Mouse (Mus musculus) common myeloid progenitor, adult 5-6 weeks (primary cell): ENCODE measurements around the gene Trp53bp1. TPM values are rescaled to one million over a fixed set of nuclear protein-coding genes. Genes with fewer than 3 reads are reported as not detected.

Experiments used
- ATAC-seq: replicated peaks from 2 replicates; pipeline ENCODE4 v1.8.0; 2016; ENCODE audit warnings: low read depth, mild to moderate bottlenecking, moderate TSS enrichment, inconsistent platforms; ENCODE audit not compliant: poor library complexity, severe bottlenecking
- total RNA-seq: library from RNA; stranded (forward); fragments of 200-1000, 187-1606 nt; gene quantifications from 2 replicates; pipeline ENCODE4 v1.2.3, GENCODE M21; 2017

Trp53bp1 gene
- total RNA-seq, 1 experiment from 2014 or later: 43.2 TPM

GRCm38 (mm10) chr2:121153100-121153499 is 118.1 kb downstream of the Trp53bp1 start:
- no peak for ATAC-seq

- no peak for ATAC-seq
Measured at GRCm38 (mm10) chr2:121149679-121150078, 121.5 kb downstream of the Trp53bp1 start.

Other genes starting within 250 kb of the Trp53bp1 start
- gene Epb42, start 234.3 kb downstream of the Trp53bp1 start, total RNA-seq: 7.8 and 10.2 TPM in 2 replicates
- gene Tgm5, start 185.6 kb downstream of the Trp53bp1 start, total RNA-seq: not detected in 2 replicates
- not detected in 2 replicates for gene Tgm7, start 161.6 kb downstream of the Trp53bp1 start, total RNA-seq
- 8.1 and 14.7 TPM in 2 replicates for gene Adal, start 131.0 kb downstream of the Trp53bp1 start, total RNA-seq
- gene Lcmt2, start 130.8 kb downstream of the Trp53bp1 start, total RNA-seq: 8.9 and 11.9 TPM in 2 replicates
- 30.3 and 32.1 TPM in 2 replicates for gene Tubgcp4, start 100.8 kb downstream of the Trp53bp1 start, total RNA-seq
- 18.0 and 20.1 TPM in 2 replicates for gene Zscan29, start 100.3 kb downstream of the Trp53bp1 start, total RNA-seq
- gene Map1a, start 18.2 kb upstream of the Trp53bp1 start, total RNA-seq: under 0.01 TPM in 1 of 2 replicates, not detected in the other
- 12.2 and 22.1 TPM in 2 replicates for gene Ppip5k1, start 84.0 kb upstream of the Trp53bp1 start, total RNA-seq
- not detected in 2 replicates for gene Ckmt1, start 86.3 kb upstream of the Trp53bp1 start, total RNA-seq
- gene Strc, start 115.8 kb upstream of the Trp53bp1 start, total RNA-seq: not detected in 2 replicates
- 272 and 336 TPM in 2 replicates for gene Pdia3, start 142.4 kb upstream of the Trp53bp1 start, total RNA-seq
- 3.2 TPM in 1 of 2 replicates, not detected in the other for gene Catsper2, start 142.4 kb upstream of the Trp53bp1 start, total RNA-seq
- gene Ell3, start 172.9 kb upstream of the Trp53bp1 start, total RNA-seq: not detected in 2 replicates
- gene Serf2, start 177.8 kb upstream of the Trp53bp1 start, total RNA-seq: 300 and 324 TPM in 2 replicates
- 76.4 and 129 TPM in 2 replicates for gene Hypk, start 181.9 kb upstream of the Trp53bp1 start, total RNA-seq
- 1.4 and 1.8 TPM in 2 replicates for gene Serinc4, start 185.4 kb upstream of the Trp53bp1 start, total RNA-seq
- gene Mfap1b, start 202.7 kb upstream of the Trp53bp1 start, total RNA-seq: 51.2 and 61.1 TPM in 2 replicates
- 34.0 and 34.7 TPM in 2 replicates for gene Mfap1a, start 235.3 kb upstream of the Trp53bp1 start, total RNA-seq
- 38.6 and 42.9 TPM in 2 replicates for gene Wdr76, start 235.3 kb upstream of the Trp53bp1 start, total RNA-seq